Mouse (Mus musculus) liver, postnatal 0 days (tissue): ENCODE results near the gene Etv3. TPM values are rescaled to one million over a fixed set of nuclear protein-coding genes. Genes with fewer than 3 reads are reported as not detected.

Experiments
- ATAC-seq: fragments of 200-750 bp; cut with Nextera tagmentation; 2 replicates; pipeline ENCODE4 v1.8.0; 2017; ENCODE audit warnings: mild to moderate bottlenecking, moderate library complexity
- DNase-seq: peaks from one replicate; pipeline ENCODE4 v3.0.0-alpha.2; 2016
- H3K27ac ChIP-seq: fragments of 300-500 bp; sonication (generic); 2 replicates; pipeline ENCODE4 v1.5.1; 2014; ENCODE audit warnings: antibody characterized with exemption, moderate library complexity, mild to moderate bottlenecking, low read depth
- H3K27me3 ChIP-seq: fragments of 300-500 bp; sonication (generic); 2 replicates; pipeline ENCODE4 v1.6.1; 2014; ENCODE audit warnings: low read length, control low read depth, mixed read lengths; ENCODE audit not compliant: insufficient read depth
- H3K36me3 ChIP-seq: fragments of 300-500 bp; sonication (generic); replicated peaks from 2 replicates; pipeline ENCODE4 v1.6.1; 2014; ENCODE audit warnings: mild to moderate bottlenecking, control low read depth, low read length, moderate library complexity, mixed read lengths; ENCODE audit not compliant: insufficient read depth
- H3K4me1 ChIP-seq: fragments of 300-500 bp; sonication (generic); 2 replicates; pipeline ENCODE4 v1.6.1; 2014; ENCODE audit warnings: antibody characterized with exemption, mild to moderate bottlenecking, control low read depth; ENCODE audit not compliant: insufficient read depth
- H3K4me2 ChIP-seq: fragments of 300-500 bp; sonication (generic); 2 replicates; pipeline ENCODE4 v1.6.1; 2014; ENCODE audit warnings: low read depth, mild to moderate bottlenecking, low read length, moderate library complexity, mixed read lengths
- H3K4me3 ChIP-seq: fragments of 300-500 bp; sonication (generic); 2 replicates; pipeline ENCODE4 v1.5.1; 2014; ENCODE audit warnings: low read depth, low read length
- H3K9ac ChIP-seq: fragments of 300-500 bp; sonication (generic); replicated peaks from 2 replicates; pipeline ENCODE4 v1.6.1; 2014; ENCODE audit warnings: mild to moderate bottlenecking, moderate library complexity
- H3K9me3 ChIP-seq: fragments of 300-500 bp; sonication (generic); 2 replicates; pipeline ENCODE4 v1.6.1; 2016; ENCODE audit warnings: mild to moderate bottlenecking, control low read depth, low read length, mixed read lengths
- CTCF ChIP-seq: sonication (generic); IDR thresholded peaks from 2 replicates; pipeline ENCODE4 v1.5.1; 2016; ENCODE audit warnings: antibody characterized with exemption, low read depth
- EP300 ChIP-seq: IDR thresholded peaks from 2 replicates; pipeline ENCODE4 v1.6.1; 2016; ENCODE audit warnings: antibody characterized with exemption, low read depth, mild to moderate bottlenecking
- WGBS: fragments of 180-500 bp; shearing (Covaris S2); extraction: QIAGEN DNeasy Blood & Tissue Kit; methylation state at CpG from one replicate; pipeline ENCODE4 v1.1.7; 2014; ENCODE audit not compliant: insufficient replicate concordance; 5-methylcytosine and 5-hydroxymethylcytosine counted together
- polyA plus RNA-seq: library from polyadenylated mRNA; unstranded; fragments of >200 nt; fragmentation: Nextera tagmentation; extraction: Ambion mirVana; gene quantifications from 2 replicates; pipeline ENCODE4 v1.2.1, GENCODE M21; 2015

Gene Etv3
- polyA plus RNA-seq, 1 experiment from 2014 or later = 3.9 TPM

DNA sequence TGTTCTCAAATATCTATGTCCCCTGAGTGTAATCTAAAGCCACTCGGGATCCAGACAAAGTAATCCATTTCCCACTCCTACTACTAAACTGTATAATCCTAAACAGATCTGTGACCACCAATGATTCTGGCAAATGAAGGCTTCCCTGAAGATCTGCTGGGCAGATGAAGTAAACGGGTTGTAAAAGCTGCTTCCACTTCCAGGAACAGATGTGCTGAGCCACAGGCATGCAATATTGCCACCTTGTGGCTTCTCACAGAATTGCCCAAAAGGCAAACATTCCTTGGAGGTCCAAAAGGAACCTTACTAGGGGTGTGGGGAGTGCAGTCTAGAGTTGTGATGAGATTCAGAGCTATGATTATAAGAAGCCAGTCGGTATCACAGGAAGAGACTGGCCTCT lies 26.1 kb upstream of the Etv3 start:
- H3K4me2 ChIP-seq = no peak overlapping the region
- WGBS = 12% methylated on average over 3 of the region's 3 CpGs
- TF ChIP-seq EP300 = no peak
- peak; percentile 95 for TF ChIP-seq CTCF
- H3K27me3 ChIP-seq = no peaks in the 10 kb centered on the region
- H3K4me1 ChIP-seq = 0 out of 2 replicates have a peak, but pooled peaks cover 2% of the 10 kb centered on the region
- DNase-seq = peak; percentile 71
- no peaks in the 10 kb centered on the region for H3K9me3 ChIP-seq
- H3K36me3 ChIP-seq = no peaks in the 10 kb centered on the region
- no peak for ATAC-seq
- no peak overlapping the region for H3K9ac ChIP-seq
- H3K27ac ChIP-seq = no peak overlapping the region
- H3K4me3 ChIP-seq = no peak overlapping the region

DNA sequence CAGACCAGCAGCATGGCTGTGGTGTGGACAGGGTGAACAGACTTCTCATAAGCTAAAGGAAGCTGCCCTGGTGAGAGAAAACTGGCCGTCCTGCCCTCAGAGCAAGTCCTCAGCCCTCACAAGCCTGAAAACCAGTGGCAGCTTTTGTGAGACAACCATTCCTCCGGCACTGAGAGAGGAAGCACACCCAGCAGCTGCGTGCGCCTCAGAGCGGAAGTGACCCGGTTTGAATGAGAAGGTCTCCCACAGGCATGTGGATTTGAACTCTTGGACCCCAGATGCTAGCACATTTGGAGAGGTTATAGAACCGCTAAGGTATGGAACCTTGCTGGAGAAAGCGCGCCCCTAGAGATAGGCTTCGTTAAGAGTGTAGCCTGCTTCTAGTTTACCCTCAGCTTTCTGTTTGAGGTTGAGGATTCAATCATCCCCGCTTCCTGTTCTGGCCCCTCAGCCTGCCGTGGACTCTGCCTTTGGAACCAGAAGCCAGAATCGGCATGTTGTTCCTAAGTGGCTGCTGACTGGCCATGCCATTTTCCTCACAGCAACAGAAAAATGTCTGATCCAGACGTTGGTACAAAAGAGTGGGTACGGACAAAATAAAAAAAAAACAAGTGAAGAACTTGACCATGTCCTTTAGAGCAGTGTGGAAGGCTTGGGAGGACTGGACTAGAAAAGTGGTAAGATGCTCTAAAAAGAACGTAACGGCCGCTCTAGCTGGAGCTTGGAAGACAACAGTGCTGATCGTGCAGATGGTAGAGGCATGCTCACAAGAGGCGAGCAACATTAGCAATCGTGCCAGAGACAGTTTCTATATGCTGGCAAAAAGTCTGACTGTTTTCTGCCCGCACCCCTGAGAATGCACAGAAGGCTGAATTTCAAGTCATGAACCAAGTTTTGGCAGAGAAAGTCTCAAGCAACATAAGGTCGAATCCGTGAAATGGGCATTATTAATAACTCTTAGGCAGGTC lies 24.8 kb upstream of the Etv3 start:
- no peaks in the 10 kb centered on the region for H3K36me3 ChIP-seq
- H3K4me1 ChIP-seq = 0 out of 2 replicates have a peak, but pooled peaks cover 2% of the 10 kb centered on the region
- no peaks in the 10 kb centered on the region for H3K27me3 ChIP-seq
- 0 out of 2 replicates have a peak overlapping the region, but pooled peaks have one; percentile 9 for H3K4me2 ChIP-seq
- no peak overlapping the region for H3K9ac ChIP-seq
- 55% methylated on average over 24 of the region's 24 CpGs for WGBS
- H3K9me3 ChIP-seq = no peaks in the 10 kb centered on the region
- H3K27ac ChIP-seq = no peak overlapping the region
- peak; percentile 33 for DNase-seq
- 0 out of 2 replicates have a peak, but pooled peaks have one; percentile 3 for TF ChIP-seq CTCF
- TF ChIP-seq EP300 = no peak
- no peak overlapping the region for H3K4me3 ChIP-seq
- ATAC-seq = no peak

- H3K27ac ChIP-seq = no peak overlapping the region
- no peak for ATAC-seq
- H3K4me1 ChIP-seq = 0 out of 2 replicates have a peak, but pooled peaks cover 2% of the 10 kb centered on the region
- no peaks in the 10 kb centered on the region for H3K9me3 ChIP-seq
- no peak overlapping the region for H3K4me2 ChIP-seq
- no peak overlapping the region for H3K9ac ChIP-seq
- no peaks in the 10 kb centered on the region for H3K36me3 ChIP-seq
- no peaks in the 10 kb centered on the region for H3K27me3 ChIP-seq
- no peak for TF ChIP-seq CTCF
- no peak for TF ChIP-seq EP300
- WGBS = 44% methylated on average over 8 of the region's 8 CpGs
- no peak for DNase-seq
- H3K4me3 ChIP-seq = no peak overlapping the region
These were observed 24.1 kb upstream of the Etv3 start for GRCm38 (mm10) chr3:87501151-87501550.

DNA sequence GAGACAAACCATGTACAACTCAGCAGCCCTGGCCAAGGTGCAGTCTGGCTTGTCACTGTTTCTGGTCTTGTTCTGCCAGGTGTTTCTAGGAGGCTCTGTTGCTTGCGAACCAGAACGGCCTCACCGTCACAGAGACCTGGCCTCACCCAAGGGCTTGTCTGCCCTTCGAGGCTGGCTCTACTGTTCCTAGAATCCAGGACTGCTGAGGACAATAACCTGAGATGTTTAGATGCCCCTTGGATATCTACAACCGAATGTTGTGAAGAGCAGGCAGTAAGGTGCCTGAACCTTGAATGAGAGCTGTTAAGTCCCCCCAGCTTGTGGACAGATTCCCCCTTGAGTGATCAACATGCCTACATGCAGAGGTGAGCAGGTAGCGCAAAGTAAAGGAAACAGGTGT lies 22.4 kb upstream of the Etv3 start:
- Histone ChIP-seq H3K4me3 (no peak overlapping the region), H3K4me1 (0 out of 2 replicates have a peak, but pooled peaks cover 2% of the 10 kb centered on the region), H3K9ac (no peak overlapping the region), H3K27ac (no peak overlapping the region), H3K27me3 (no peaks in the 10 kb centered on the region), H3K9me3 (no peaks in the 10 kb centered on the region), H3K36me3 (no peaks in the 10 kb centered on the region), H3K4me2 (no peak overlapping the region)
- no peak for TF ChIP-seq EP300
- no peak for TF ChIP-seq CTCF
- ATAC-seq (no peak), DNase-seq (no peak)
- WGBS = 84% methylated on average over 6 of the region's 6 CpGs

- DNase-seq (peak; percentile 32), ATAC-seq (no peak)
- H3K27me3 ChIP-seq = no peaks in the 10 kb centered on the region
- no peak overlapping the region for H3K4me2 ChIP-seq
- TF ChIP-seq CTCF = peak; percentile 78
- no peak for TF ChIP-seq EP300
- H3K27ac ChIP-seq = no peak overlapping the region
- no peaks in the 10 kb centered on the region for H3K9me3 ChIP-seq
- H3K36me3 ChIP-seq = no peaks in the 10 kb centered on the region
- peaks cover 12% of the 10 kb centered on the region for H3K4me1 ChIP-seq
- H3K4me3 ChIP-seq = no peak overlapping the region
- no peak overlapping the region for H3K9ac ChIP-seq
- 34% methylated on average over 7 of the region's 7 CpGs for WGBS
These were observed 20.9 kb upstream of the Etv3 start for GRCm38 (mm10) chr3:87504330-87504729.

DNA sequence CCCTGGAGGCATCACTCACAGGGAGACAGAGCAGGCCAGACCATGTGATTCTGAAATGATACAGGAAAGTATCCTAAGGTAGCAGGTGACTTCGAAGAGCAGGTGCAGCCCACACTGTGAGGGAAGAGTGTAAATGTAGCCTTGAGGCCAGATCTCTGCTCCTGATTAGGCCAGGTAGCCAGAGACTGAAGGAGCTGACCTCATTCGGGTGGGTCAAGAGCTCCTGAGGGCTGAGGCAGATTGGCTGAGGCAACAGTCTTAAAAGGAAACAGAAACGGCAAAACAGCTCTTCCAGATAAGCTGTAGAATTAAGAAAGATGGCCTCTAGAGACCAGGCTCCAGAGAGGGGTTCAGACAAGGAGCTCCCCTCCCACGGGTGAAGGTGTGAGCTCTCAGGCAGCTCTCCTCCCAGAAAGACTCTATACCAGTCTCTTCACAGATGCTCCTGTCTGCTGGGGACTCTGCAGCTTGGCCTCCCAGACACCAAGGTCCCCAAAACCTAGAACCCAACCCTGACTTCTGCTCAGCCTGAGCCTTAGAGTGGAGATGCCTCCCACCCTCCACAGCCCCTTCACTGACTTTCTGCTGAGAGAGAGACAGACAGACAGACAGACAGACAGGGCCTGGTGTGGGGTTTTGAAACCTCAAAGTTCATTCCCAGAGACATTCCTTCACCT lies 20.3 kb upstream of the Etv3 start:
- no peak overlapping the region for H3K27ac ChIP-seq
- no peaks in the 10 kb centered on the region for H3K27me3 ChIP-seq
- H3K4me1 ChIP-seq = peaks cover 16% of the 10 kb centered on the region
- DNase-seq (no peak), ATAC-seq (no peak)
- H3K9me3 ChIP-seq = no peaks in the 10 kb centered on the region
- no peak overlapping the region for H3K4me3 ChIP-seq
- WGBS = 50% methylated on average over 4 of the region's 4 CpGs
- no peak overlapping the region for H3K4me2 ChIP-seq
- TF ChIP-seq EP300 (no peak), CTCF (no peak)
- H3K9ac ChIP-seq = no peak overlapping the region
- H3K36me3 ChIP-seq = no peaks in the 10 kb centered on the region
